8 mouse cellular contexts compared by ENCODE assay signal in the genomic region with DNA sequence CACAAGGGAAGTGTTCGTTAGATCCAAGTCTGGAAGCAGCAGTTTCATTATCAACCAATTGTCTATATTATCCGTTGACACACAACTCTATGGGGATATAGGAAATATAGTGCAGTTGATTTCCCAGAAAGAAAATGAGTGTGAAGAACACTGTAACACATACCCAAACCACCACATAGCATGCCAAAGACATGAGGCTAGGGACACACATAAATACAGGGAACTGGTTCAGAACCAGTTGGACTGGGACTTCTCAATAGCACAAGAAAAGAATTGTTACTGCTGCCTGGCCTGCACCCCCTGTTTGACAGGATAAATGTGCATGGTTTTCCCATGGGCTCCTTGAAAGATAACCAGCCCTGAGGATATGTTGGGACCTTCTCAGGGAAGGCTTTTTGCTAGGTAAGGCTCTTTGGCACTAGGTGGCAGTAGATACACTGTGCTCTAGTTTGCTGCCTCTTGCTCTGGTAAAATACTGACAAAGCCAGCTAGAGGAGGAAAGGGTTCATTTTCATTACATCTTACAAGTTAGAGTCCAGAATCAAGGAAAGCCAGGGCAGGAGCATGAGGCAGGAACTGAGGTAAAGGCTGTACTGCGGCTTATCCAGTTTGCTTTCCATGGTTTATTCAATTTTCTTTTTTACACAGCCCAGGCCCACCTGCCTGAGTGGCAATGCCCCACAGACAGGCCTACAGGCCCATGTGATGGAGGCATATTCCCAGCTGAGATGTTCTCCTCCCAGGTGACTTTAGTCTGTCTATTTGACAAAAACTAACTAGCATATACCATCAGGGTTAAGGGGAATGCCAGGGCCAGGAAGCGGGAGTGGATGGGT. TPM values are rescaled to one million over a fixed set of nuclear protein-coding genes. Genes with fewer than 3 reads are reported as not detected.
DNase-seq lines count a peak whose midpoint lies in the region; ATAC-seq and TF ChIP-seq lines count a peak whose summit lies in the region.

No protein-coding gene starts in this region.

- intact Hi-C loops in left cerebral cortex, adult 2 months (cut with DNase I): loop anchor here (1.0 to 5.0 kb wide), 3 partner anchors 84 to 179 kb away; a partner anchor contains a TSS

- ATAC-seq in forebrain, embryonic 11.5 days (replicated peaks; ENCODE audit: low FRiP score): peak; percentile 77
- ATAC-seq in activated CD4-positive, CD25-positive, alpha-beta regulatory T cell, adult 4 months: peak; percentile 96
- peak; percentile 83 for ATAC-seq in embryonic facial prominence, embryonic 14.5 days (ENCODE audit: low read depth)
- peak; percentile 86 for ATAC-seq in hindbrain, embryonic 13.5 days (ENCODE audit: low FRiP score)
- peak; percentile 96 for ATAC-seq in megakaryocyte progenitor cell, adult 5-6 weeks (replicated peaks; ENCODE audit: poor library complexity)

- TF ChIP-seq CTCF in left cerebral cortex, adult 2 months (IDR thresholded peaks at IDR 0.05): peak; percentile 92

- H3K9me3 ChIP-seq in forebrain, embryonic 11.5 days (ENCODE audit: control insufficient read depth, low read length): no peaks in the 10 kb centered on the region
- no peaks in the 10 kb centered on the region for H3K9me3 ChIP-seq in forebrain, embryonic 10.5 days
- no peaks in the 10 kb centered on the region for H3K9me3 ChIP-seq in embryonic facial prominence, embryonic 14.5 days (ENCODE audit: control insufficient read depth, low read length)
- H3K9me3 ChIP-seq in hindbrain, embryonic 13.5 days: no peaks in the 10 kb centered on the region

- DNase-seq in forebrain, embryonic 11.5 days (ENCODE audit: low spot score): no peak
- DNase-seq in forebrain, embryonic 10.5 days (ENCODE audit: extremely low spot score, low spot score): no peak
- DNase-seq in embryonic facial prominence, embryonic 14.5 days (ENCODE audit: low spot score): peak; percentile 87
- peak in 1 of 2 experiments; percentile 41 for DNase-seq in left cerebral cortex, adult 2 months (ENCODE audit: extremely low spot score in 1 of 2, low spot score in 2 of 2)
- DNase-seq in right cerebral cortex, postnatal 4 days: peak; percentile 27

- H3K27me3 ChIP-seq in forebrain, embryonic 11.5 days (ENCODE audit: control insufficient read depth, insufficient read depth, low read length): no peaks in the 10 kb centered on the region
- no peaks in the 10 kb centered on the region for H3K27me3 ChIP-seq in forebrain, embryonic 10.5 days (ENCODE audit: poor library complexity, severe bottlenecking)
- no peaks in the 10 kb centered on the region for H3K27me3 ChIP-seq in embryonic facial prominence, embryonic 14.5 days (replicated peaks; ENCODE audit: control insufficient read depth, insufficient read depth, low read length)
- no peaks in the 10 kb centered on the region for H3K27me3 ChIP-seq in hindbrain, embryonic 13.5 days

- H3K4me3 ChIP-seq in forebrain, embryonic 11.5 days (ENCODE audit: low read depth, low read length): no peak overlapping the region
- H3K4me3 ChIP-seq in forebrain, embryonic 10.5 days: no peak overlapping the region
- H3K4me3 ChIP-seq in embryonic facial prominence, embryonic 14.5 days (ENCODE audit: low read depth, low read length): no peak overlapping the region
- no peak overlapping the region for H3K4me3 ChIP-seq in hindbrain, embryonic 13.5 days
- H3K4me3 ChIP-seq in left cerebral cortex, adult 2 months: no peak overlapping the region

- no peak overlapping the region for H3K9ac ChIP-seq in forebrain, embryonic 11.5 days (ENCODE audit: low read length)
- peak overlapping the region; percentile 6; the same call in 1 of the 2 replicates for H3K9ac ChIP-seq in embryonic facial prominence, embryonic 14.5 days (ENCODE audit: low read depth, low read length)
- 0 out of 2 replicates have a peak overlapping the region, but pooled peaks have one; percentile 36 for H3K9ac ChIP-seq in hindbrain, embryonic 13.5 days

- no peak overlapping the region for H3K27ac ChIP-seq in forebrain, embryonic 11.5 days (ENCODE audit: low read depth, low read length)
- H3K27ac ChIP-seq in forebrain, embryonic 10.5 days: no peak overlapping the region
- H3K27ac ChIP-seq in embryonic facial prominence, embryonic 14.5 days (replicated peaks; ENCODE audit: low read depth, low read length): no peak overlapping the region; the same call in 1 of the 2 replicates
- 0 out of 2 replicates have a peak overlapping the region, but pooled peaks have one; percentile 40 for H3K27ac ChIP-seq in hindbrain, embryonic 13.5 days
- peak overlapping the region; percentile 33; the same call in 1 of the 2 replicates for H3K27ac ChIP-seq in left cerebral cortex, adult 2 months

- H3K4me2 ChIP-seq in forebrain, embryonic 11.5 days (ENCODE audit: low read depth, low read length, severe bottlenecking): no peak overlapping the region
- no peak overlapping the region for H3K4me2 ChIP-seq in embryonic facial prominence, embryonic 14.5 days (ENCODE audit: low read depth, low read length)
- no peak overlapping the region for H3K4me2 ChIP-seq in hindbrain, embryonic 13.5 days

- no peaks in the 10 kb centered on the region; the same call in 1 of the 2 replicates for H3K36me3 ChIP-seq in forebrain, embryonic 11.5 days (ENCODE audit: control insufficient read depth, insufficient read depth, low read length)
- peaks cover 30% of the 10 kb centered on the region for H3K36me3 ChIP-seq in forebrain, embryonic 10.5 days (replicated peaks)
- H3K36me3 ChIP-seq in embryonic facial prominence, embryonic 14.5 days (ENCODE audit: control insufficient read depth, insufficient read depth, low read length): peaks cover 15% of the 10 kb centered on the region
- H3K36me3 ChIP-seq in hindbrain, embryonic 13.5 days: peaks cover 21% of the 10 kb centered on the region

- WGBS in forebrain, embryonic 11.5 days: 79% methylated on average over 4 of the region's 4 CpGs
- 78% methylated on average over 4 of the region's 4 CpGs for WGBS in forebrain, embryonic 10.5 days
- 76% methylated on average over 4 of the region's 4 CpGs for WGBS in embryonic facial prominence, embryonic 14.5 days
- 86% methylated on average over 4 of the region's 4 CpGs for WGBS in hindbrain, embryonic 13.5 days

- H3K4me1 ChIP-seq in forebrain, embryonic 11.5 days (replicated peaks; ENCODE audit: control insufficient read depth, insufficient read depth, low read length): no peaks in the 10 kb centered on the region; the same call in 1 of the 2 replicates
- H3K4me1 ChIP-seq in forebrain, embryonic 10.5 days: peaks cover 7% of the 10 kb centered on the region; the same call in 1 of the 2 replicates
- no peaks in the 10 kb centered on the region for H3K4me1 ChIP-seq in embryonic facial prominence, embryonic 14.5 days (ENCODE audit: control insufficient read depth, insufficient read depth, low read length)
- peaks cover 3% of the 10 kb centered on the region; the same call in 1 of the 2 replicates for H3K4me1 ChIP-seq in hindbrain, embryonic 13.5 days (replicated peaks)

RNA-seq across cellular contexts. Expression of a gene that starts 10.0 kb away (rescaled TPM):
- 221 and 242 TPM in 2 replicates for polyA plus RNA-seq in forebrain, embryonic 11.5 days (2014; fragmentation: Nextera tagmentation; extraction: Ambion mirVana)
- polyA plus RNA-seq in forebrain, embryonic 10.5 days (2016; fragmentation: Nextera tagmentation; extraction: Ambion mirVana): 208 and 211 TPM in 2 replicates
- 100 to 1,000 TPM; 131 to 173 TPM for polyA plus RNA-seq in activated CD4-positive, CD25-positive, alpha-beta regulatory T cell, adult 4 months (2017; shearing (Covaris generic))
- 418 and 440 TPM in 2 replicates for polyA plus RNA-seq in embryonic facial prominence, embryonic 14.5 days (2014; fragmentation: Nextera tagmentation; extraction: Ambion mirVana)
- polyA plus RNA-seq in hindbrain, embryonic 13.5 days (2015; fragmentation: Nextera tagmentation; extraction: Ambion mirVana): 181 and 191 TPM in 2 replicates
- 10 to 100 TPM; 67.4 to 73.5 TPM for total RNA-seq in left cerebral cortex, adult 2 months (2021)
- 149 and 157 TPM in 2 replicates for total RNA-seq in megakaryocyte progenitor cell, adult 5-6 weeks (2015)
- total RNA-seq in megakaryocyte progenitor cell, adult 5-6 weeks (2017): 105 and 110 TPM in 2 replicates

RNA-seq across cellular contexts. Expression of a gene that starts 10.8 kb away (rescaled TPM):
- 40.6 and 41.4 TPM in 2 replicates for polyA plus RNA-seq in forebrain, embryonic 11.5 days (2014; fragmentation: Nextera tagmentation; extraction: Ambion mirVana)
- 43.5 and 46.5 TPM in 2 replicates for polyA plus RNA-seq in forebrain, embryonic 10.5 days (2016; fragmentation: Nextera tagmentation; extraction: Ambion mirVana)
- 10 to 100 TPM; 15.3 to 15.8 TPM for polyA plus RNA-seq in activated CD4-positive, CD25-positive, alpha-beta regulatory T cell, adult 4 months (2017; shearing (Covaris generic))
- 30.9 and 31.2 TPM in 2 replicates for polyA plus RNA-seq in embryonic facial prominence, embryonic 14.5 days (2014; fragmentation: Nextera tagmentation; extraction: Ambion mirVana)
- 25.8 and 28.0 TPM in 2 replicates for polyA plus RNA-seq in hindbrain, embryonic 13.5 days (2015; fragmentation: Nextera tagmentation; extraction: Ambion mirVana)
- total RNA-seq in left cerebral cortex, adult 2 months (2021): 10 to 100 TPM; 12.3 to 13.5 TPM
- total RNA-seq in megakaryocyte progenitor cell, adult 5-6 weeks (2015): 26.4 and 30.4 TPM in 2 replicates
- total RNA-seq in megakaryocyte progenitor cell, adult 5-6 weeks (2017): 39.8 and 48.9 TPM in 2 replicates

RNA-seq across cellular contexts. Expression of a gene that starts 17.8 kb away (rescaled TPM):
- 196 and 204 TPM in 2 replicates for polyA plus RNA-seq in forebrain, embryonic 11.5 days (2014; fragmentation: Nextera tagmentation; extraction: Ambion mirVana)
- polyA plus RNA-seq in forebrain, embryonic 10.5 days (2016; fragmentation: Nextera tagmentation; extraction: Ambion mirVana): 178 and 183 TPM in 2 replicates
- 10 to 100 TPM; 11.5 to 16.1 TPM for polyA plus RNA-seq in activated CD4-positive, CD25-positive, alpha-beta regulatory T cell, adult 4 months (2017; shearing (Covaris generic))
- polyA plus RNA-seq in embryonic facial prominence, embryonic 14.5 days (2014; fragmentation: Nextera tagmentation; extraction: Ambion mirVana): 163 and 166 TPM in 2 replicates
- 111 and 122 TPM in 2 replicates for polyA plus RNA-seq in hindbrain, embryonic 13.5 days (2015; fragmentation: Nextera tagmentation; extraction: Ambion mirVana)
- 100 to 1,000 TPM; 110 to 111 TPM for total RNA-seq in left cerebral cortex, adult 2 months (2021)
- 301 and 304 TPM in 2 replicates for total RNA-seq in megakaryocyte progenitor cell, adult 5-6 weeks (2015)
- 136 and 141 TPM in 2 replicates for total RNA-seq in megakaryocyte progenitor cell, adult 5-6 weeks (2017)

RNA-seq across cellular contexts. Expression of a gene that starts 25.7 kb away (rescaled TPM):
- polyA plus RNA-seq in forebrain, embryonic 11.5 days (2014; fragmentation: Nextera tagmentation; extraction: Ambion mirVana): 53.9 and 62.7 TPM in 2 replicates
- 60.2 and 62.6 TPM in 2 replicates for polyA plus RNA-seq in forebrain, embryonic 10.5 days (2016; fragmentation: Nextera tagmentation; extraction: Ambion mirVana)
- polyA plus RNA-seq in activated CD4-positive, CD25-positive, alpha-beta regulatory T cell, adult 4 months (2017; shearing (Covaris generic)): 100 to 1,000 TPM in 1 of 2 experiments, 10 to 100 TPM in 1; 86.2 to 106 TPM
- 79.6 and 80.6 TPM in 2 replicates for polyA plus RNA-seq in embryonic facial prominence, embryonic 14.5 days (2014; fragmentation: Nextera tagmentation; extraction: Ambion mirVana)
- 39.9 and 46.8 TPM in 2 replicates for polyA plus RNA-seq in hindbrain, embryonic 13.5 days (2015; fragmentation: Nextera tagmentation; extraction: Ambion mirVana)
- total RNA-seq in left cerebral cortex, adult 2 months (2021): 10 to 100 TPM; 68.2 to 68.4 TPM
- 64.8 and 73.5 TPM in 2 replicates for total RNA-seq in megakaryocyte progenitor cell, adult 5-6 weeks (2015)
- 14.3 and 22.2 TPM in 2 replicates for total RNA-seq in megakaryocyte progenitor cell, adult 5-6 weeks (2017)

Comparison
In these comparisons a context has a peak if more than half of its experiments do, and no peak if none do; other contexts are left out.
1. DNase-seq: peak in embryonic facial prominence, embryonic 14.5 days (single experiment) and right cerebral cortex, postnatal 4 days (single experiment); none in forebrain, embryonic 11.5 days (single experiment) and forebrain, embryonic 10.5 days (single experiment).
2. H3K27ac ChIP-seq: peak in hindbrain, embryonic 13.5 days (single experiment) and left cerebral cortex, adult 2 months (single experiment); none in forebrain, embryonic 11.5 days (single experiment), forebrain, embryonic 10.5 days (single experiment) and embryonic facial prominence, embryonic 14.5 days (single experiment).
3. Peak in every context shown above with its lines, with median percentiles within 50 percentile points of each other: ATAC-seq.